Mouse (Mus musculus) hematopoietic stem cell, adult 5-6 weeks (primary cell): ENCODE results near the gene Nae1. TPM values are rescaled to one million over a fixed set of nuclear protein-coding genes. Genes with fewer than 3 reads are reported as not detected.
A peak's percentile ranks its signal among the peaks of the same experiment; 100 is the strongest.

Source experiments
- ATAC-seq, 2 experiments: fragments of 125-278 bp in 1 of 2; replicated peaks in 1 of 2; 2 replicates each; pipeline ENCODE4 v1.8.0; 2016 to 2017; ENCODE audit warnings: inconsistent platforms in 2 of 2, mild to moderate bottlenecking in 2 of 2, moderate number of reproducible peaks in 2 of 2, low read depth in 1 of 2, moderate TSS enrichment in 1 of 2; ENCODE audit not compliant: low FRiP score in 2 of 2, poor library complexity in 2 of 2, severe bottlenecking in 2 of 2, insufficient read depth in 1 of 2, low TSS enrichment in 1 of 2
- total RNA-seq: library from RNA; stranded (forward); fragments of 172-1452, 232-1000 nt; gene quantifications from 2 replicates; pipeline ENCODE4 v1.2.3, GENCODE M21; 2017

Gene Nae1
- total RNA-seq, 1 experiment from 2014 or later, result 118 TPM

DNA sequence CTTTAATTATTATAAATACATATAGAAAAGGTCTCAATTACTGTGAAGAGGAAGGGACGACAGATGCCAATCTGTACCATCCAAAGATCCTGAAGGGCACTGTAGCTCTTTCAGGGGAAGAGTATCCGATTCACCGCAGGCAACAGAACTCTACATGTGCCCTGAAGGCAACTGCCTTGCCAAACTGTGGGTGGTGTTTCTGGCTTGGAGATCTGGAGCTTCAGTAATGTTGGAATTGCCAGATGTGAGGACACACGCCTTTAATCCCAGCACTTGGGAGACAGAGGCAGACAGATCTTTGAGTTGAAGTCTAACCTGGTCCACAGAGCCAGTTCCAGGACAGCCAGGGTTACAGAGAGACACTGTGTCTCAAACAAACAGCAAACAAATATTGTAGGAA, 4.5 kb upstream of the Nae1 start:
- no peak for ATAC-seq

DNA sequence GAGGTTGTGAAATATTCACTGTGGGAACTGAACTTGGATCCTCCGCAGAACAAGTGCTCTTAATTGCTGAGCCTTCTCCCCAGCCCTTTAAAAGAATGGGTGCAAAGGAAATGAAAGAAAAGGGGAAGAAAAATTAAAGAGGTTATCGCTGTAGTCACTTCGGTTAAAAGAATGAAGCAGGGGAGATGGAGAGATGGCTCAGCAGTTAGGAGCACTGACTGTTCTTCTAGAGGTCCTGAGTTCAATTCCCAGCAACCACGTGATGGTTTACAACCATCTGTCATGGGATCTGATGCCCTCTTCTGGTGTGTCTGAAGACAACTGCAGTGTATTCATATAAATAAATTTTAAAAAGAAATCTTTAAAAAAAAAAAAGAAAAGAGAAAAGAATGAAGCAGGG, 1.6 kb upstream of the Nae1 start:
- ATAC-seq, result no peak

GRCm38 (mm10) chr8:104535378-104535777, 941 bp upstream of the Nae1 start:
- peak in 1 of 2 experiments; percentile 3; a peak in 1 of 4 replicates for ATAC-seq

DNA sequence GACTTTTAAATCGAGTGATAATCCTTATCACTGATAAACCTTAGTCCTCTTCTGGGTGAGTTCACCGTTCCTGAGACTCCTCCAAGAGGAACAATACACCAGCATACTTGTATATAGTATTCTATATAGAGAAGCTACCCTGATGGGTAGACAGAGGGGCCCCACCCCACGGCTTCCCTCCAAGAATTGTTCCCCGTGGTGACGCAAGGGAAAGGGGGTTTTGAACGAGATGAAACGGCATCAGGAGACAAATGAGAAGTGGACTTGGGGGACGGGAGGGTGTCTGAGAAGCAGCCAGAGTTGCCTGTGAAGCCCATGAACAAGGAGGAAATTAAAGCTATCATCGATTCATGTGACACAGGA, 323 bp upstream of the Nae1 start:
- peak; percentile 65 to 76 for ATAC-seq

DNA sequence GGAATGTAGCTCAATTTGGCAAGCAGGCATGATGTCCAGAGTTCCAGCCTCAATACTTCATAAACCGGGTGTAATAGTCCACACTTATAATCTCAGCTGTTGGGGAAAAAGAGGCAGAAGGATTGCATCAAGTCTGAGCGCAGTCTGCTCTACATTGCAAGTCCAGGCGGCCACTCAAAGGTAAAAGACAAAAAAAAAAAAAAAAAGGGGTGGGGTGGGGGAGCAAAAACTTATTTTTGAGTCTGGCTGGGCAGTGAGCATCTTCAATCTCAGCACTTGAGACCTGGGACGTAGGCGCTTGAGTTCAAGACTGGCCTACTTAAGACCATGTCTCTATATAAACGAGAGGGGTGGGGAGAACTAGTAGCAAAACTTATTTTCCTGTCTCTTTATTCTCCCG, 886 bp downstream of the Nae1 start:
- ATAC-seq, result no peak

- no peak for ATAC-seq
Observed at GRCm38 (mm10) chr8:104529671-104530070, 4.8 kb downstream of the Nae1 start.

- no peak for ATAC-seq
Observed at GRCm38 (mm10) chr8:104517872-104518271, 16.6 kb downstream of the Nae1 start.

DNA sequence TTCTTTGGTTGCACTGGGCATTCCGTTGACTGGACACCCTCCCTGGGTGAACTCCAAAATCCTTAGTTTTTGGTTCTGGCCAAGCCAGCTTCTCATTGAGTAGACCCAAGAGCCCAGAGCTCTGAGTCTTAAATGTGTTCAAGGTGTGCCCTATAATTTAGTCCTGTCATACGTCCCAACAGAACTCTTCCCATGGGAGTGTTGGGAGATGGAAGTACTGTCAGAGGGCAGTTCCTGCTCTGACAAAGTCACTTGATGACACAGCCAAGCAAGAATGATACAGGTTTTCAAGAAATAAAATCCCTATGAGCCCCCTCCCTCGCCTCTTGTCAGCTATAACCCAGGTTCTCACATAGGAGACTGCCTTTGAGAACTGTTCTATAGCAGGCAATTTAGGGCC, 24.3 kb downstream of the Nae1 start:
- 0 out of 4 replicates have a peak, but pooled peaks of 1 of the 2 experiments have one; percentile 7 for ATAC-seq

GRCm38 (mm10) chr8:104509061-104510006, 25.1 kb downstream of the Nae1 start, which contains the start of gene Terb1:
Gene Terb1 (minus strand): TSS chr8:104509910.
- ATAC-seq, result peak; percentile 70 to 72

DNA sequence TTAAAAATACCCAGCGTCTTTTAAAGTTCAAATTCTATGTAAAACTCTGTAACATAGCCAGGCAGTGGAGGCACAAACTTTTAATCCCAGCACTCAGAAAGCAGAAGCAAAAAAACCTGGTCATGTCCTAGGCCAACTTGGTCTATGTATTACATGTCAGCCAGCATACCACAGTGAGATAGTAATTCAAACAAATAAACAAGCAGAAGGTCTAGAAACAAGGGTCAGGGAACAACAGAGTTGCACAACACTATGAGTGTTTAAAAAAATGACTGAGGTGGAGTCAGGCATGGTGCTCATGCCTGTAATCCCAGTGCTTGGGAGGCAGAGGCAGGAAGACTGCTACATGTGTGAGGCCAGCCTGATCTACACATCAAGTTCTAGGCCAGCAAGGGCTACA, 55.3 kb downstream of the Nae1 start:
- ATAC-seq, result no peak

GRCm38 (mm10) chr8:104472465-104472864, 62.0 kb downstream of the Nae1 start:
- no peak for ATAC-seq

GRCm38 (mm10) chr8:104467463-104467862, 67.0 kb downstream of the Nae1 start:
- ATAC-seq, result no peak

Other genes with a start within 250 kb of the Nae1 start
- not detected in 2 replicates for gene Cmtm2a, start 241.5 kb downstream of the Nae1 start, total RNA-seq
- gene Gm45711, start 224.6 kb downstream of the Nae1 start, total RNA-seq, result not detected in 2 replicates
- gene Cmtm1, start 224.5 kb downstream of the Nae1 start, total RNA-seq, result not detected in 2 replicates
- not detected in 2 replicates for gene Gm11020, start 213.1 kb downstream of the Nae1 start, total RNA-seq
- gene Cmtm2b, start 212.4 kb downstream of the Nae1 start, total RNA-seq, result not detected in 2 replicates
- 12.1 and 12.9 TPM in 2 replicates for gene Cmtm3, start 195.2 kb downstream of the Nae1 start, total RNA-seq
- 3.7 and 4.4 TPM in 2 replicates for gene Cmtm4, start 138.8 kb downstream of the Nae1 start, total RNA-seq
- 74.0 and 74.4 TPM in 2 replicates for gene Dync1li2, start 91.6 kb downstream of the Nae1 start, total RNA-seq
- gene Terb1, start 24.7 kb downstream of the Nae1 start, total RNA-seq, result not detected in 2 replicates
- 0.79 and 1.4 TPM in 2 replicates for gene Car7, start 52 bp upstream of the Nae1 start, total RNA-seq
- gene Pdp2, start 56.8 kb upstream of the Nae1 start, total RNA-seq, result 13.0 and 13.9 TPM in 2 replicates
- not detected in 2 replicates for gene Cdh16, start 89.8 kb upstream of the Nae1 start, total RNA-seq
- gene Rrad, start 96.7 kb upstream of the Nae1 start, total RNA-seq, result 15.0 and 16.3 TPM in 2 replicates
- gene Ciao2b, start 107.3 kb upstream of the Nae1 start, total RNA-seq, result 24.9 and 31.4 TPM in 2 replicates
- not detected in 2 replicates for gene Ces2a, start 199.4 kb upstream of the Nae1 start, total RNA-seq